Mouse (Mus musculus) retina, postnatal 7 days (tissue): ENCODE results near the gene Esrrg.

Experiments used
- DNase-seq: peaks from one replicate; pipeline ENCODE4 v3.0.0-alpha.2; 2012; ENCODE audit warnings: low read depth, low spot score

The Esrrg gene

DNA sequence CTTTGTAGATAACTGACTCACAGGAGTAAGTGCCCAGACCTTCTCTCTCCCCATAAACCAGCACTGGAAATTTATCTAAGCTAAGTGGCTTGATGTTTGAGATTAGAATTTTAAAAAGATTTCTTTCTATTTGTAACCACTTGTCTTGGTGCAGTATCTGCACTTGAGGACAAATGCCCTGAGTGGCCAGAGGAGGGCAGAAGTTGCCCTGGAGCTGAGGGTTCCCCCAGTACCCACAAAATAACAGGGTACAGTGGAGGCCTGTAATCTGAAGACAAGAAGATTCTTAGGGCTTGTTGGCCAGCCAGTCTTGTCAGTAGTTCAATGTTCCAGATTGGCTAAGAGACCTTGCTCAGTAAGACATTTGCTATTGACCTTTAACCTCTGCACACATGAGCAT is 461.3 kb downstream of the Esrrg start:
- DNase-seq: no peak

DNA sequence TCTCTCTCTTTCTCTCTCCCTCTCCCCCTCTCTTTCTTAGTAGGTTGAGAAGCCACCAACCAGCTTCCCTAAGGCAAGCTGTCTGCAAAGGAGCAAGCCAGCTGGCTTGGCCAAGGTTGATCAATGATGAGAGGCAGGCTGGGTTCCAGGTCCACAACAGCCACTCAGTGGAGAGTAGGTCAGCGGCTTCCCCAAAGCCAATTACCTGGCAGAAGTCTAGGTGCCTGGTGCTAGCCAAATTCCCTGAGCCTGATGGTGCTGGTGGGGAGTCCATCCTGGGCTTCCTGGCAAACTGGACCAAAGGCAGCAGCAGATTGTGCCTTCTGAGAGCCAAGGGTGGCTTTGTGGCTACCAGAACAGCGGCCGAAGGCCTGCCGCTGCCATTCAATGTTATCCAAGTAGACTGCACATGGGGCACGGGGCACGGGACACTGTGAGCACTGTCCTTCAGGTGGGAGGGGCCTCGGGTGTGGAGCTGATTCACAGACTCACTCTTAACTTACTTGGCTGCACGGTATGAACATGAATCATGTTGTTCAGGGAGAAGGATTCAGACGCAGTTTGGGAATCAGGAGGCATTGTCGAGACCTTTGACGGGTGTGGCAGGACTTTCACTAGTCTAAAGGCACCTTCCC is 469.1 kb downstream of the Esrrg start:
- DNase-seq: no peak

DNA sequence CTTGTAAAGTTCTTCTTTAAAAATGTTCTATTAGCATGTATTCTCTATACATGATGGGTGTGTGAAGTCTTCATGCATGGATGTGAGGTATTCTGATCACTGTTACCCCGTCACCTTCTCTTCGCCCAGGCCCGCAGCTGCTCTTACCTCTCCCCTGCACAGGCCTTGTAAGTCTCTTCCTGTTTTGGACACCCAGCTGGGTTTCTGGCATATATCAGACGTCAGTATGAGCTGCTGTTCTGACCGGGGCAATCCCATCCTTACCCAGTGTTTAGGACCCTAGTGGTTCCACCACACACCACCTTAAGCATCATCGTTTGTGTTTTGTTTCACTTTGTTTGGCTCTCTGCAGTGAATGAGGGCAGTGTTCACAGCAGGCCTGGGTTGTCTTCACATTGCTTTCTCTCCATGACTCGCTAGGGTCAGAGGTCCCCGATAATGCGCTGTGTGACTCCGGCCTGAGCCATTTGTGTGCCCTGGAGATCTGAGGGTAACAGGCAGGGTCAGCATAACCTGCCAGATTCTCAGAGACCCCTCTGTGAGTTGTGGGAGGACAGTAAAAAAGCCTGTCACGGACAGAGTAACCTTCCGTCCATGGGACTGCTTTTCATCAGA is 471.8 kb downstream of the Esrrg start:
- no peak for DNase-seq

DNA sequence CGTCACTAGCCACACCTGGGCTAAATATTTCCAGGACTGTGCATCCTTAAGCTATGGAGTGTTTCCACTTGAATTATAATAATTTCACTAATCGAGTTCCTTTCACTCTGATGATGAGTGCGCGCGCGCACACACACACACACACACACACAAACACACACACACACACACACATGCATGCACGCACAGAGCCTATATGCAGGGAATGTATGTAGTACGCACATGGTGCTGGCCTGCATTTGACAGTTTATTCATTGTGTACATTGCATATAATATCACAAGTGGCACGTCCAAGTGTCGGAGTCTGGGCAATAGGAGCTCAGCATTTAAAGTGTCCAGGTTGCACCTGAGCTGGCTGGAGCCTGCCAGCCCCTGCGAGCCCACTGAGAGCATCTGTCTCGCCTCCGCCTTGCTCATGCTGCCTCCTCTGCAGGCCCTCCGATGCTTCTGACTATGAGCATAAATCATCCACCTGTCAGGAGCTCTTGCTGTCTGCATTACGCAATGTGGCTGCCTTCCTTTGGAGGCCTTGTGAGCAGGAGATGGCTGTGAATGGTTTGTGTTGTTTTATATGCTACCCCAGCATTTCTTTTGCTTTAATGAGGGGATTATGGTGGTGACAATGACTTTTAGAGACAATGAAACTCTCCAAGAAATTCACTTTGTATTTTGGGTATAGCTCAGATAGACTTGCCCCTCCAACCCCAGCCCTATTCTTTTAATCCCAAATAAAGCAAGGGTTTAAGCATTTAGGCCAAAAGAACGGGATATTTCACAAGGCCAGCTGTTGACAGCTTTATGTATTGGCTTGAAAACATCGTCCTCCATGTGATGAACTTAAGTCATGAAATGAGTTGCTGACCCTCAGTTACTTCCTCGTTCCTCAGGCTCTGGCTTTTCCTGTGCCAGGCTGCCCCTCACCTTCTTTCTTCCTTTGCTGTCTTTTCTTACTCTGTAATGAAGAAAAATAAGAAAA is 474.4 kb downstream of the Esrrg start:
- no peak for DNase-seq

DNA sequence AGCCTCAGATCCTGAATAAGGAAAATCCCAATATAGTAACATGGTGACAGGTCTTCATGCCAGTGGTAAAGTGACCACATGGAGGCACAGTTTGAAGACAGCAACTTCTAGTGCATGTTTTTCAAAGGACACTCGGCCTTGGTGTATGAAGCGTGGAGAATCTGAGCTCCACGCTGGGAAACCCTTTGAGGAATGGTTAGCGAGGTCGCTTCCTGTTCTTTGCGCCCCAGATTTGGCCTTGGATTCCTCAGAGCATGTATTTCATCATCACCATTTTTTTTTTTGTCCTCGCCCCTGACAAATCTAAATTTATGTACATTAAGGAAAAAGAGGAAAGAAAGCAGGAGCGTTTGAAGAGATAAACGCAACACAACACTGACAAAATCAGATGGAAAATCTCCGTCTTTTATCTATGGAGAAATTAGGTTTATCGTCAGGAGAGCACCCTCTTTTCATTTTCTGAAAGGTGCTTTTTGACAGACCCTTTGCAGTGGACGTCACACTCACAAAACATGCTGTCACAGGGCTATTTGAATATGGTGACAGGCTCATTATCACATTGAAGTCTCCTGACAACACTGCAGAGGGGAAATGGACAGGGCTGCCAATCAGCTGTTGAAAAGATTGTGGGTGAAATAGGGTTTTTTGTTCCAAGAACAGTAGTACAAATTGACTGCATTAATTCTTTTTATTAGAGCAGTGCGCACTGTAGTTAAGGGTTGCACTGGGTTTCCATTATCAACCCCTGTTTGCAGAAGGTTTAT is 476.7 kb downstream of the Esrrg start:
- DNase-seq: no peak

DNA sequence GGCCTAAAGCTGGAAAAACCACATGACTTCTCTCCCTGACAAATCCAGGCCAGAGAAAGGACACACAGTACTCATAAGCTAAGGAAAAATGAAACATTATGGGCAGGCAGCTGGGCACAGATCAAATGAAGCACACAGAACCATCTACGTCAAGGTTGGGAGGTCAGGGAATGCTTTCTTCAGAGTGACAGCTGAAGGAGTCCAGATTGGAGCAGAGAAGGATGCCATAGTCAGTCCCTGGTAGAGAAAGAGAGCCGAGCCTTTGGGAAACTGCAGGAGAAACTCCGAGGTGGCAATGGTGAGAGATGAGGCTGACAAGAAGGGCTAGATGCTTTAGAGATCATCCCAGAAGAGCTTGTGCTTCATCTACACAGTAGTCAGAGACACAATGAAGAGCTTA is 485.1 kb downstream of the Esrrg start:
- DNase-seq: no peak

DNA sequence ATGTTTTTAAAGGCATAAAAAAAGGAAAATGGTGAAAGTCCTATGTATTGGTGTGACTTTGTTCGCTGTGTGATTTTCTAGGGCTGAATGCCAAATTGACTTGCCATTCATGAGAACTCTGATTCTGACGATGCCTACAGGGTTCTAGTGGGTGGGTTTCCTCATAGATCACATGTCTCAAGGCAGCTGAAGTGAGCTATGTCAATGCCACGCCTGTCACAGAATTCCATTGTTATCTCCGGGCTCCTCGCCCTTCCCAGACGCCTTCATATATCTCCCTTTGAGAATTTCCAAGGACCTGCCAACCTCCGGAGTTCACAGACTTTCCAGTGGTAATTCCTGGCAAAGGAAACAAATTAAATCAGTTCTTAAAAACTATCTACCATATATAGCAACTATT is 493.2 kb downstream of the Esrrg start:
- DNase-seq: no peak

DNA sequence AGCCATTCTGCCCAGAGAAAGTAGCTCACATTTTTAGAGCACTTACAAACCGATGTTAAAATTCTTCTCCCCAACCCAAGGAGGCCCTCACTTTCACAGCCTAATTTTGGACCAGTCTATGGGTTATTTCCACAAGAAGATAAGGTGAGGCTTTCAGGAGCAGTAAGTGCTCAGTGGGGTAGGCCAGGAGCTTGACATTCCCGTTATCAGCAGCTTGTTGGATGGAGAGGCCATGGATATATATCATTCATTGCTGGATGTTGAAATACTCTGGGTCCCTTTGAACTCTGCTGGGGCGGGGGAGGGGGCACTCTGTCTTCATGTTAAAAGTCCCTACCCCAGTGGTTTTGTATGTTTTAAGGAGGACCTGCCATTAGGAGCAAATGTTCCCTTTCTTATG is 494.6 kb downstream of the Esrrg start:
- DNase-seq: no peak

DNA sequence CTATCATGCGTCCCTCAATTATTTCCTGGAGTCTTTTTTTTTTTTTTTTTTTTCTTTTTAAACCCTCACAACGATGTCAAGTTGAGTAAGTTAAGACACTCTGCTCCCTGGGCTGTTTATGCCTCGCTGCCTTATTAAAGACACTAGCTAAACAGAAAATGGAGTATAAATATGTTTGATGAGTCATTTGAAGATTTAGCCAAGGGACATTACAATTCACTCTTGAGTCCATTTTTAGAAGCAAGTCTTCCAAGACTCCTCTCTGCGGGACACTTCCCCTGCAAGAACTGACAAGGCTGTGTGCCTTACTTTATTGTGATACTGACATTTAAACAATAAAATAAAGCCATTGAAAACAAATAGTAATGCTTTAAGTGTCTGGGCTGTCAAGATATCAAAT is 496.9 kb downstream of the Esrrg start:
- DNase-seq: no peak

DNA sequence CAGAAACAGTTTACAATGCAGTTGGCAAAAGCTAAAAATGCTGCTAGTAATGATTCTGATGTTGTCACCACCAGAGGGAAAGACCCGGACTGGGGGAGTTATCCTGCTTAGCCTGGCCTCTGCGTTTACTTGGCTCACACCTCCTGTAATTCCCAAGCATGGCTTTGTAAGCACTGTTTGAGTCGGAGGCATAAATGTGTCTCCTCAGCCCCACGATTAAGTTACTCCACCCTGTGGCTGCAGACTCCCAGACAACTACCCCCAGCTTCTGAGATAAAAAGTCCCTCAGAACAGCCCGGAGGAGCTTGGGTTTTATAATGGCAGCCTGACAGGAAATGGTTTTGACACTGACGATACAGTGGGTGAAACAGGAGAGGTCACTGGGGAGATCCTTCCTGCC is 499.4 kb downstream of the Esrrg start:
- DNase-seq: no peak

DNA sequence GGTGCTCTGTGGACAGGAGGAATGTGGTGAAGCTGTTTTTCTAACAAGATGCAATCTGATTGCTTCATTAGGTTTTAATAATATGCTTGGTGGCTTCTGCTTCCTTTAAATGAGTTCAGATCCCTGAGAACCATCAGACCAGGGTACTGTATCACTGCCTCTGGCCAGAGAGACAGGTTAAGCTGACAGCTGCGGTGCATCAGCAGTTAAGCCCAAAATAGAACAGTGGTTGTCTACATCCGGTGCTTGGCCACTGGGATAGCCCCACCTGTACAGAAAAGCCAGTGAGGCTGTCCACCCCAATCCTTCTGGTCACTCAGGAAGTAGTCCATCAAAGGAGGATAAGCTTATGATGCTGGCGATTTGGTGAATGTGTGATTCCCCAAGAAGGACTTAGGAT is 503.0 kb downstream of the Esrrg start:
- no peak for DNase-seq

DNA sequence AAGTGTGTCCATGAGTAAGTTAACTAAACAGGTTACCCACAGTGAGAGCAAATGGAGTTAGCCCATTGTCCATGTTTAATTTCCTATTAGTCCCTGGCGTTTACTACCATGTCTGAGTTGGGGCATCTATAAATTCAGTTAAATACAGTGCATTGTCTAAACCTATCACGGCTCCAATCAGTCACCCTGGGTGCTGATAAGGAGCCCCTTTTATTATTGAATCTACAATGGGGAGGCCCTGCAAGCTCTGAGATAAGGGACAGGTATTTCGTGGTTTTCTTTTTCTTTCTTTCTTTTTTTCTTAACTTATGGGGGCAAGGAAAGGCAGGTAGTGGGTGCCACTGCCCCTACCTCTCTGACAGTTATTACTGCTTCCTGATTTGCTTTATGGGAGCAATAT is 504.6 kb downstream of the Esrrg start:
- DNase-seq: no peak

DNA sequence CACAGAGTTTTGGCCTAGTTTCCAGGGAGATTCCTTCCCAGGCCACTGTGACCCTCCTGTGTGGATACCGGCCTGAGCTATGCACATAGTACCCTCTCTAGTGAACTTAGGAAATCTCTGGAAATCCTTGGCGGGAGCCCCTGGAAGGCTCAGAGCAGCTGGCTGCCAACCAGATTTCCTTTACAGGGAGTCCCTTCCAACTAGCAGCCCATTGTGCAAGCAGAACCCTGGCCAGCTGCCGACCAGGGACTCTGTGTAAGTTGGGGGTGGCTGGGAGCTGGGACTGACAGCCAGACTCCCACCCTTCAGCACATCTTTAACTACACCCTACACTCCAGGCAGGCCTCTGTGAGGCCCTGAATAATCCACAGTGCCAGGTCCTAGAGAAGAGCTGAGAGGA is 509.5 kb downstream of the Esrrg start:
- DNase-seq: no peak

DNA sequence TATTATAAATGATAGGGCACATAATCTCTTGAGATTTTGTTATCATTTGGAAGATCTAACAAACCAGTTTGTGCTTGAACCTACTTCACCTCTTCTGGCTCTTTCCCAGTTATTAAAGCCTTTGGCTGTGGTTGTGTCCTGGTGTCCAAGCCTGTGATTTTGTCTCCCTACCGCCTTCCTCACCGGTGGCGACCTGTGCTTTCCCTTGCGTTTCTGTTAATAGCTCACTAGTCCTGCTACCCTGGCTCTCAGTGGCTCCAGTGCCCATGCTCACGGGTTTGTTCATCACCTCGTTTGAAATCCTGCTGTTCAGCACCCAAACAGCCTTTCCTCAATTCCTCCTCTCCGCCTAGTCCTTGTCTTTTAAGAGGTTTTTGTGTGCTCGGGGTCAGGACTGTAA is 511.2 kb downstream of the Esrrg start:
- no peak for DNase-seq

DNA sequence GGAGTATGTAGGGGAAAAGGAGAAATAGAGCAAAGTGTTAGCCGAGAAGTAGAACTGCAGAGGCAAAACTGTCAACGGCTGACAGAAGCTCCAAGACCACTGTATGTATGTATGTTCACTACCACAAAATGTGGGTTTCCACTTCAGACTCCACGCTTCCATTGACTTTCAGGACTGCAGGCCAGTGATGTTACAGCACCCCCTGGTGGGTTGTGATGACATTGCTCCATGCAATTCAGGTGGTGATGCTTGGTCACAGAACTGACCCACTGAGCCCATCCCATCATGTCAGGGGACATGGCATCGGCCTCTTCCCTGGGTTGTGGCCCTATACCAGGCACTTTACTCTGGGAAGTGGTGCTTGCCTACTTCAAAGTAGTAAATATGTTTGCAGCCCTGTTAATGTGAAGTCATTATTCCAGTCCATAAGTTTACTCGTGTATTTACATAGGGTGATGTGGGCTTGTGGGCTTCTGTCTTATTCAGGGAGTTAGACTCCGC is 517.0 kb downstream of the Esrrg start:
- DNase-seq: no peak

DNA sequence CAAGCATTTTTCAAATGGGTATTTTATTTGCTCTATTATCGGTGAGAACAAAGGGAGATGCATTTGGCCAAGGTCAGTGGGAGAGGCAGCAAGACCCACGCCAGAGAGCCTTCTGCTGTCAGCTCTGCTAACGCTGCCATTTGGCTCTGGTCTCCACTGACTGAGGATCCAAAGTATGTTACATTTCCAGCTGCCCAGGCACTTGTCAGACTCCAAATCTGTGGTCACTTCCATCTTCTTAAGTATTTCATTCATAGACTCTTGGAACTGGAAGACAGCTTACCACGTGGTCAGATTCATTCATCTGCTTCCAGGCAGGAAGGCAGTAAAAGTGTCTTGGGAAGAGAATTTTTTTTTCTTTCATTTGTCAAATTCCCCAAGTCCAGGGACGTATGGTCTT is 527.5 kb downstream of the Esrrg start:
- no peak for DNase-seq

DNA sequence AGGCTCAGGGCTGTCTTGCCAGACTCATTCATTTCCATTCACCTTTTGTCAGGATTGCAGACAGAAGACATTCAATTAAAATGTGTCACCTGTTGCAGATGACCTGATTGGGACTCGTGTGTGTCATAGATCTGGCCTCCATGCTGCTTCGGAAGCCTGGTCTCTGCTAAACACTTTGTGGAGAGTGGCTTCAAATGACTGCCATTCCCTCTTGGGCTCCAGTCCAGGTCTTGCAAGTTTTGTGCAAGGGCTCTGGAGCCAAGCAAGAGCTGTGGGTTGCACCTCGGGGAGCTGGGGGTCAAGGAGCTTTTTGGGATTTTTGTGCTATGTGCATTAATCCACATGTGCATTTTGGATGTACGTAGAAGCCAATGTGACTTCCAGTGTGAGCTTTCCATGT is 530.9 kb downstream of the Esrrg start:
- no peak for DNase-seq

DNA sequence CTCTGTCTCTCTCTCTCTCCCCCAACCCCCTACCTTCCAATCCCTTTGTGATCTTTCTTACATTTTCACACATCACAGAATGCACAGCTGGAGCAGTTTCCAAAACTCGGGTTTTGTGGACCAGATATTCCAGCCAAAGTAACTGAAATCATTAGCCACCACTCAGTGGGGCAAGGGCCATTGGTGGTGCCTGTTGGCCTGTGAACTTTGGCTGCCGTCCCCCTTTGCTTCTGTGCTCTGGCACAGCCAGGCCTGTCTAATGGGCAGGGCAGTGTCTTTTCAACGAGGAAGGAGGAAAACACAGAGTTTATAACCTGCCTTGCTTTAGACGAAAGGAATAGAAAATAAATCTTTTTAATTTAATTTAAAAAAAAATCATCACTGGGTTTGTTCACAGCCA is 531.6 kb downstream of the Esrrg start:
- DNase-seq: no peak

DNA sequence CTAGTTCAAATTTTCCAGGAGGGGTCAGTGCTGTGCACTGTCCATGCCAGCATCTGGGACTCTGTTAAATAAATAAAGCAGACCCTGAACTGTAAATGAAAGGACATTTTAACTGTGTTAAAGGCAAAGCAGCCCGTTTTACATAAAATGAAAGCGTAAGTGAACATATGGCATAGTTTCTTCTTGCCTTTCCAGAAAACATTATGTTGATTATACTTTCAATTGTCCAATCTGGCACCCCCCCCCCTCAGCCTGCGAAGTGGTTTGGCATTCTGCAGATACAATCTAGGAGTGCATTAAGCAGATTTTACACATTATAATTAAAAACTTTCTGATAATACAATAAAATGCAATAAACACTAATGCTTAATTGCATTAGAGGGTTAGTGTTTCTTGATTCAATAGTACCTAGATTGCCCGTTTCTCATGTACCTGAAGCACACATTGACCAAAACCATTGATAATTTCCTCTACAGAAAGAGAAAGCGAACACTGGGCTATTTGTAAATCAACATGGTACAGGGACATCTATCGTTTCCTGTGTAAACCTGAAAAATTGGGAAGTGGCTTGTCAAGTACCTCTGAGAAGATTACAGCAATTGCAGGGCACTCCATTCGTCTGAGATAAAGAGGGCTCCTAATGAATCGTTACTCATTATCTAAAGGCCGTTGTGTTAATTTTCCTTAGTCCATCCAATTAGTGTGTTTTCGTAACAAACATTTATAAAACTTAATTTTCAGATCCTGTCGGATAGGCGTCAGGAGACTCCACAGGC is 539.0 kb downstream of the Esrrg start:
- no peak for DNase-seq

DNA sequence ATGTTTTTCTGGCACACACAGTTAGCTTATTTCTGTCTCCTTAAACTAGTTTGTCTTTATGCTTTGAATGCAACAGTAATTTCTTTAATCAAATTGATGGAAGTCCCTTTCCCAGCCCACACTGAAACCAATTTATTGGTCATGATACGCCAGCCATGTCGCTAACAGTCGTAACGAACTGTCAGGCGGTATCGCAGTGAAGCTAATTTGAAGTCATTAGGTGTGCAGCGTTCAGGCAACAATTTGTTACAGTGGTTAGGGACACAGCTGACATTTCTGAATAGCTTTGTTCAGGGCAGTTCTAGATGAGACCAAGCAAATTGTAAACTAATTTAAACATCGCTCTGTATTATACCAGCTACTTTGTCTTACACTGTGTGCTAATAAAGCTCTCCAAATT is 542.5 kb downstream of the Esrrg start:
- DNase-seq: no peak

DNA sequence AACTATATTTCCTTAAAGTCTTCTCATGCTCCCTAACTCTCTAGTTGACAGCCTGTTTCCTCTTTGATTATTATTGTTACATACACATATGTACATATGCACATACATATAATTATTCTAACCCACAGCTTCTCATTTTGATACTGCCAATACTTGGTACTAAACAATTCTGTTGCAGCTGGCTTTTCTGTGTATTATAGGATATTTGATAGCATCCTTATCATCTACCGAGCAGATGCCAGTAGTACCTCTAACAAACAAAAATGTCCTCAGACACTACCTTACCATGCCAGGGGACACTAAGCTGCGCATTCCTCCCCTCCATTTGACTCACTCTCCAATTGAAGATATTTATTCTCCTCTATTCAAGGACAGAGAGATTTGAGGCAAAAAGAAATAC is 543.4 kb downstream of the Esrrg start:
- no peak for DNase-seq
